Mouse (Mus musculus) liver, embryonic 14.5 days (tissue): ENCODE data around the gene Sap18b.

ENCODE experiments used
- CTCF ChIP-seq: IDR thresholded peaks from 2 replicates; pipeline ENCODE4 v1.5.1; 2016; ENCODE audit warnings: antibody characterized with exemption, low read depth, control low read depth
- EP300 ChIP-seq: IDR thresholded peaks from 2 replicates; pipeline ENCODE4 v1.6.1; 2016; ENCODE audit warnings: antibody characterized with exemption, low read depth

- TF ChIP-seq CTCF (no peak), EP300 (no peak)
These were observed 9.0 kb upstream of the Sap18b start for GRCm38 (mm10) chr8:95816044-95816708.
